Mouse (Mus musculus) G1E (cell line): ENCODE results near the gene P2ry2. TPM values are rescaled to one million over a fixed set of nuclear protein-coding genes. Genes with fewer than 3 reads are reported as not detected.

Experiments
- ATAC-seq: 2 replicates; pipeline ENCODE4 v1.8.0; 2016; ENCODE audit warnings: mild to moderate bottlenecking; ENCODE audit not compliant: insufficient number of reproducible peaks, poor library complexity, low FRiP score, severe bottlenecking; ENCODE audit errors: extremely low read depth
- DNase-seq: peaks from one replicate; pipeline ENCODE4 v3.0.0; 2012; ENCODE audit warnings: low spot score
- H3K27me3 ChIP-seq: 2 replicates; pipeline ENCODE4 v1.6.1; 2012; ENCODE audit warnings: mild to moderate bottlenecking, low read length, inconsistent platforms; ENCODE audit not compliant: insufficient read depth
- H3K36me3 ChIP-seq: replicated peaks from 2 replicates; pipeline ENCODE3; 2012; ENCODE audit warnings: mild to moderate bottlenecking, inconsistent platforms
- H3K4me1 ChIP-seq: 2 replicates; pipeline ENCODE4 v1.6.1; 2012; ENCODE audit warnings: low read depth, low read length, inconsistent platforms, mixed read lengths; ENCODE audit not compliant: insufficient read depth
- H3K4me3 ChIP-seq: 2 replicates; pipeline ENCODE4 v1.5.1; 2012; ENCODE audit warnings: low read depth, mild to moderate bottlenecking, inconsistent platforms, low read length, moderate library complexity, mixed read lengths
- H3K9me3 ChIP-seq: replicated peaks from 2 replicates; pipeline ENCODE4 v1.6.1; 2012; ENCODE audit warnings: inconsistent platforms
- CTCF ChIP-seq: IDR thresholded peaks from 2 replicates; pipeline ENCODE4 v1.5.1; 2012; ENCODE audit warnings: low read depth, low read length, inconsistent platforms, mixed read lengths
- GATA1 ChIP-seq: IDR thresholded peaks from 2 replicates; pipeline ENCODE4 v1.6.1; 2012; ENCODE audit warnings: borderline replicate concordance, low read length, inconsistent platforms, mixed read lengths
- GATA2 ChIP-seq: IDR thresholded peaks from 2 replicates; pipeline ENCODE4 v1.6.1; 2012; ENCODE audit warnings: low read depth, low read length, inconsistent platforms, borderline replicate concordance
- POLR2AphosphoS5 ChIP-seq: IDR thresholded peaks from 2 replicates; pipeline ENCODE4 v1.6.1; 2012; ENCODE audit warnings: low read depth, low read length, inconsistent platforms; ENCODE audit not compliant: insufficient replicate concordance
- TAL1 ChIP-seq: conservative IDR thresholded peaks from 2 replicates; pipeline ENCODE4 v1.6.1; 2012; ENCODE audit warnings: low read depth, low read length, inconsistent platforms, mixed read lengths
- polyA plus RNA-seq: library from polyadenylated mRNA; stranded (reverse); fragments of >175 nt; gene quantifications from 2 replicates; pipeline ENCODE4 v1.2.3, GENCODE M21; 2012
- total RNA-seq, 2 experiments: library from RNA; stranded (forward) in 1 of 2; stranded (reverse) in 1 of 2; fragments of 200-1000 nt in 1 of 2; fragments of >200 nt in 1 of 2; fragmentation: Nextera tagmentation in 1 of 2; gene quantifications; 2 replicates each; pipeline ENCODE4 v1.2.3; 2014 to 2017

Gene P2ry2
- total and polyA plus RNA-seq, 3 experiments = 0.27 TPM; not detected in 2

DNA sequence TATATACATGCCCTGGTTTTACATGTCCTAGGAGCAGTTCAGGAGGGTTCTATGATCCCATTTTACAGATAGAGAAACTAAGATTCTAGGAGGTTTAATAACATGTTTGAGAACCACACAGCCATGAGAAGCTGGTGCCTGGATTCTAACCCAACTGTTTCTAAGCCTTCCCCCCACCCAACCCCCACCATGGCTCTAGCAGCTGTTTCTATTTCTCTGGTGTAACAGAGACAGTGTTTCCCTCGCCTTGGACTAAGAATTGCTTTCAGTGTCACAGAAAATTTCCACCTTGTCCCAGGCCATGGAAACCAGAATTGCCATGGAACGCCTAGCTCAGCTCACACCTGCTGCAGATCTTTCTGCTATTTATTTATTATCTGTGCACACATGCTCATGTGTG lies 52.2 kb downstream of the P2ry2 start:
- no peaks in the 10 kb centered on the region for H3K36me3 ChIP-seq
- H3K27me3 ChIP-seq = peaks cover 15% of the 10 kb centered on the region; the same call in 1 of the 2 replicates
- no peak for DNase-seq
- ATAC-seq = no peak
- no peak overlapping the region for H3K4me3 ChIP-seq
- no peak for TF ChIP-seq GATA2
- no peak for TF ChIP-seq GATA1
- no peak for TF ChIP-seq TAL1
- TF ChIP-seq CTCF = no peak
- no peak for TF ChIP-seq POLR2AphosphoS5
- H3K9me3 ChIP-seq = peaks cover 2% of the 10 kb centered on the region; the same call in 1 of the 2 replicates
- no peaks in the 10 kb centered on the region for H3K4me1 ChIP-seq

- H3K9me3 ChIP-seq = peaks cover 2% of the 10 kb centered on the region; the same call in 1 of the 2 replicates
- H3K4me3 ChIP-seq = no peak overlapping the region
- no peaks in the 10 kb centered on the region for H3K36me3 ChIP-seq
- H3K27me3 ChIP-seq = peaks cover 9% of the 10 kb centered on the region; the same call in 1 of the 2 replicates
- DNase-seq = no peak
- H3K4me1 ChIP-seq = no peaks in the 10 kb centered on the region
- no peak for ATAC-seq
- TF ChIP-seq TAL1 (no peak), GATA1 (no peak), GATA2 (no peak), POLR2AphosphoS5 (no peak), CTCF (no peak)
Measured at GRCm38 (mm10) chr7:100958426-100958825, 54.2 kb downstream of the P2ry2 start.

GRCm38 (mm10) chr7:100952686-100953085 lies 60.0 kb downstream of the P2ry2 start:
- TF ChIP-seq TAL1 = no peak
- TF ChIP-seq CTCF = no peak
- no peak for TF ChIP-seq GATA1
- no peak for TF ChIP-seq POLR2AphosphoS5
- no peak for TF ChIP-seq GATA2
- no peak for DNase-seq
- ATAC-seq = no peak
- Histone ChIP-seq H3K4me3 (no peak overlapping the region), H3K4me1 (peaks cover 3% of the 10 kb centered on the region; the same call in 1 of the 2 replicates), H3K27me3 (peaks cover 23% of the 10 kb centered on the region), H3K9me3 (no peaks in the 10 kb centered on the region), H3K36me3 (no peaks in the 10 kb centered on the region)

DNA sequence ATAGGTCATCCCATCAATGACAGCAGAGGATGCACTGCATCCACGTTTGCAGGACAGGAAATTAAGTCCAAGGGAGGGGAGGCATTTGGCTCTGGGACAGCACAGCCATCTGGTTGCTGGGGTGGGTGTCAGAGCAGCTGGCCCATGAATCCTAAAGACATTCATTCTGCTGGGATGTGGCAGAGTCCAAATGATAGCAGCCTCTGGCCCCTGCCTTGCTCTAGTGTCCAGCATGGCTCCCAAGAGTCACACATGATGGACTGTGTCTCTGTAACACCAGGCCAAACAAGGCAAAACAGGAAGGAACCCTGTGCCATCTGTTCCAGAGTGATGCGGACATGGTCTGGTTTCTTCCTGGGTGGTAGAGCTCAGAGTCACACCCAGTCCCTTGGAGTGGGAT lies 60.8 kb downstream of the P2ry2 start:
- no peaks in the 10 kb centered on the region for H3K9me3 ChIP-seq
- DNase-seq = no peak
- H3K4me3 ChIP-seq = no peak overlapping the region
- no peaks in the 10 kb centered on the region for H3K36me3 ChIP-seq
- TF ChIP-seq GATA1 (no peak), TAL1 (no peak), CTCF (no peak), POLR2AphosphoS5 (no peak), GATA2 (no peak)
- no peak for ATAC-seq
- H3K27me3 ChIP-seq = peaks cover 25% of the 10 kb centered on the region
- peaks cover 3% of the 10 kb centered on the region; the same call in 1 of the 2 replicates for H3K4me1 ChIP-seq

DNA sequence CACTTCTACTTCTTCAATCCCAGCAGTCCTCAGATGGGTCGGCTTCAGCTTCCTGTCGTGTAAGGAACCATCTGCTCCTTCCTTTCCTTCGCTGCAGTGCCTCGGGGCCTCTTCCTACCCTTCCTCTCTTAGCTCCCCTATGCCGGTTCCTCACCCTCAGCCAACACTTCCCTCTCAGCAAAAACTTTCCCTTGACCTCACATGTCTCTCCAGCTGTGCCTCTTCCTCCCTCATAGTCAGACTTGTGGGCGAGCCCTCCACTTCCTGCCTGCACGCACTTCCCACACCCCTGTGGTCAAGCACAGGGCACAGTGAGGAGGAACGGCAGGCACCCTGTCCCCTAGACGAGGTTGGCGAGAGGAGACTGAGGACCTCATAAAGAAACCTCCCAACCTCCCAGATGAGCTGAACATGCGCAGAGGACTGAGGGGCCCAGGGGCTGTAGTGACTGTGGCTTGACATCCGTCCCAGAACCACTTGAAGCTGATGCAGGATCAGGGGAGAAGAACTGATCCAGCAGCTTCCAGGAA lies 62.1 kb downstream of the P2ry2 start:
- ATAC-seq = no peak
- H3K27me3 ChIP-seq = peaks cover 25% of the 10 kb centered on the region
- H3K36me3 ChIP-seq = no peaks in the 10 kb centered on the region
- H3K9me3 ChIP-seq = no peaks in the 10 kb centered on the region
- H3K4me3 ChIP-seq = no peak overlapping the region
- peaks cover 3% of the 10 kb centered on the region; the same call in 1 of the 2 replicates for H3K4me1 ChIP-seq
- TF ChIP-seq POLR2AphosphoS5 (no peak), GATA2 (no peak), CTCF (no peak), GATA1 (no peak), TAL1 (no peak)
- DNase-seq = no peak

DNA sequence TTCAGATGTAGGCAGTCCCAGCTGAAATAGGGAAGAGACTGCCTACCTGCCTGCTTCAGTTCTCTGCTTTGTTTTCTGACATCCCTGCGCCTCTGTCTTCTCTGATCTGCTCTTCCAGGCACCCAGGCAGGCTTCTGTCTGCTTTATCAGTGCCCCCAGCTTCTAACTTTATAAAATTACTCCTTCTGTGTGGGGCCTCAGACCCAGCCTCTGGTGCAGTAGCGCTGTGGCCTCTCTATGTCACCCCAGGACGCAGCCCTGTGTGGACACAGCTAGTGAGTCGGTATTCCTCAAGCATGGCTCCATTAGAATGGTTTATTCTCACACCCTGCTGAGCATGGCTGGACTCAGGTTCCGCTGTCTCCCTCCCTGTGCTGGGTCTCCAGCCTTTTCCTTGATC lies 62.6 kb downstream of the P2ry2 start:
- H3K36me3 ChIP-seq = no peaks in the 10 kb centered on the region
- H3K9me3 ChIP-seq = no peaks in the 10 kb centered on the region
- no peak for DNase-seq
- H3K27me3 ChIP-seq = peaks cover 25% of the 10 kb centered on the region
- ATAC-seq = no peak
- H3K4me1 ChIP-seq = peaks cover 3% of the 10 kb centered on the region; the same call in 1 of the 2 replicates
- TF ChIP-seq TAL1 (no peak), POLR2AphosphoS5 (no peak), CTCF (no peak)
- H3K4me3 ChIP-seq = no peak overlapping the region

Other genes with a start within 250 kb of the P2ry2 start
- gene Relt, start 149.4 kb downstream of the P2ry2 start, total RNA-seq (2014; fragmentation: Nextera tagmentation) = 15.4 and 21.5 TPM in 2 replicates
- 25.5 and 39.1 TPM in 2 replicates for gene Relt, start 149.4 kb downstream of the P2ry2 start, total RNA-seq (2017)
- gene Relt, start 149.4 kb downstream of the P2ry2 start, polyA plus RNA-seq = 75.6 and 75.9 TPM in 2 replicates
- not detected in 2 replicates for gene Arhgef17, start 80.8 kb downstream of the P2ry2 start, total RNA-seq (2014; fragmentation: Nextera tagmentation)
- gene Arhgef17, start 80.8 kb downstream of the P2ry2 start, total RNA-seq (2017) = under 0.01 and 0.05 TPM in 2 replicates
- gene Arhgef17, start 80.8 kb downstream of the P2ry2 start, polyA plus RNA-seq = 0.02 TPM in 1 of 2 replicates, not detected in the other
- gene P2ry6, start 38.2 kb downstream of the P2ry2 start, total RNA-seq (2014; fragmentation: Nextera tagmentation) = not detected in 2 replicates
- gene P2ry6, start 38.2 kb downstream of the P2ry2 start, total RNA-seq (2017) = 0.27 TPM in 1 of 2 replicates, not detected in the other
- gene P2ry6, start 38.2 kb downstream of the P2ry2 start, polyA plus RNA-seq = 0.02 TPM in 1 of 2 replicates, not detected in the other
- 31.3 and 34.6 TPM in 2 replicates for gene Fchsd2, start 80.0 kb upstream of the P2ry2 start, total RNA-seq (2014; fragmentation: Nextera tagmentation)
- gene Fchsd2, start 80.0 kb upstream of the P2ry2 start, total RNA-seq (2017) = 14.7 and 14.9 TPM in 2 replicates
- gene Fchsd2, start 80.0 kb upstream of the P2ry2 start, polyA plus RNA-seq = 5.8 and 9.7 TPM in 2 replicates